Mouse (Mus musculus) brown adipose tissue, adult 24 weeks (tissue): ENCODE results near the gene 6820408C15Rik. TPM values are rescaled to one million over a fixed set of nuclear protein-coding genes. Genes with fewer than 3 reads are reported as not detected.

Source experiments
- H3K27ac ChIP-seq: fragments of 200-500 bp; replicated peaks from 2 replicates; pipeline ENCODE4 v1.5.1; 2012; ENCODE audit warnings: low read depth, mild to moderate bottlenecking, low read length
- H3K4me1 ChIP-seq: fragments of 200-500 bp; 2 replicates; pipeline ENCODE4 v1.6.1; 2012; ENCODE audit warnings: low read length, mixed read lengths; ENCODE audit not compliant: control insufficient read depth, insufficient read depth, insufficient read length
- H3K4me3 ChIP-seq: fragments of 200-500 bp; 2 replicates; pipeline ENCODE4 v1.5.1; 2012; ENCODE audit warnings: low read depth, mild to moderate bottlenecking, low read length, moderate library complexity; ENCODE audit not compliant: insufficient read depth
- polyA plus RNA-seq: library from polyadenylated mRNA; stranded (reverse); fragments of >200 nt; gene quantifications from 2 replicates; pipeline ENCODE4 v1.2.4, GENCODE M21; 2012; ENCODE audit not compliant: missing spikeins, insufficient read depth, insufficient read length

6820408C15Rik gene
- 0.71 and 0.79 TPM in 2 replicates for polyA plus RNA-seq

- Histone ChIP-seq H3K4me3 (peak within 1 kb of the TSS; percentile 91), H3K27ac (peak within 1 kb of the TSS; percentile 33; the same call in 1 of the 2 replicates), H3K4me1 (peaks cover 6% of the 10 kb centered on the region)
These were observed at the start of gene 6820408C15Rik for GRCm38 (mm10) chr2:152415287-152415686. Gene 6820408C15Rik, plus strand, starts transcription at chr2:152415587.

DNA sequence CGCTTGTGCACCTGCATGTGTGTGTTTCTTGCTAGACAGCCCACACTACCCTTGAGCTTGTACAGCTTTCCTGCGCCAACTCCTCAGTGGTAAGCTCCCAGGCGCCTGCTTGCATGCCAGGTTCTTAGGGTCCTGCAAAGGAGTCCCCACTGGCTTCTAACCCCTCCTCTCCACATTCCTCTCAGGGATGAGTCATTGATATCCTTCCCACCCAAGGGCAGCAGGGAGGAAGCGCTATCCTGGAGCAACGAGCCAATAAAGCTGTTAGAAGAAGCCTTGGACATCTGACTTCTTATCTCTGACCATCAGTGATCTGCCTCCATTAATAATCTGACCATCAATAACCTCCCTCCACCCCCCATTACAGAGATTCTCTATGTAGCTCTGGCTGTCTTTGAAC is 47.5 kb upstream of the 6820408C15Rik start:
- H3K27ac ChIP-seq: no peak overlapping the region
- H3K4me3 ChIP-seq: no peak overlapping the region
- no peaks in the 10 kb centered on the region for H3K4me1 ChIP-seq

- no peak overlapping the region for H3K4me3 ChIP-seq
- no peaks in the 10 kb centered on the region for H3K4me1 ChIP-seq
- H3K27ac ChIP-seq: no peak overlapping the region
These were observed 46.8 kb upstream of the 6820408C15Rik start for GRCm38 (mm10) chr2:152368532-152369140.

DNA sequence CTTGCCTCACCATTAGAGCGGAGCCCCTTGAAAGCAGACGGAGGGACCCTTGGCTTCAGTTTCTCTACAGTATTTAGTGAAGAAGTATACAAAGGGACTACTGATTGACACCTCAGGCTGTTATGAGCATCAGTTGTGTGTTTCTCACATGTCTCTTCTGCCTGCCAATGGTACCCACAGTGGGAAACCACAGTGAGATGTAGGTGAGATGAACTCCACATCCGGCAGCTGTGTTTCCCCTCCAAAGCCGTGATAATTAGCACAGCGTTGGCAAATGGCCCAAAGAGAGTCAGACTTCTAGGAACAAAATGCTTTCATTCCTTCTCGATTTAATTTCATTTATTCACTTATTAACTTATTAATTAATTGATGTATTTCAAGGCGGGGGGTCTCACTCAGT is 43.3 kb upstream of the 6820408C15Rik start:
- Histone ChIP-seq H3K4me1 (no peaks in the 10 kb centered on the region), H3K4me3 (no peak overlapping the region), H3K27ac (no peak overlapping the region)

DNA sequence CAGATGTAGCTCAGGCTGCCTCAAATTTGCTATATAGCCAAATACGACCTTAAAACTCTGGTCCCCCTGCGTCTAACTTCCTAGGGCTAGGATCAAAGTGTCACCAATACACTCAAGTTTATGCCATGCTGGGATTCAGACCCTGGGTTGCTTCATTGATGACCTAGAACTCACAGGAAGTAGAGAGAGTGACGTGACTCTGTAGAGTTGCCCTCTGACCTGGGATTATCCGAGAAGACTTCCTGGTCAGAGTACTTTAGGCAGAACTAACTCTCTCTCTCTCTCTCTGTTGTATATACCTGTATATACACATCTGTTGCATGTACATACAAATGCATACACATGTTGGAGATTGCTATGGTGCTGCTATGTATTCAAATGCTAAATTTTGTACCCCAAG is 42.7 kb upstream of the 6820408C15Rik start:
- Histone ChIP-seq H3K27ac (no peak overlapping the region), H3K4me1 (no peaks in the 10 kb centered on the region), H3K4me3 (no peak overlapping the region)

DNA sequence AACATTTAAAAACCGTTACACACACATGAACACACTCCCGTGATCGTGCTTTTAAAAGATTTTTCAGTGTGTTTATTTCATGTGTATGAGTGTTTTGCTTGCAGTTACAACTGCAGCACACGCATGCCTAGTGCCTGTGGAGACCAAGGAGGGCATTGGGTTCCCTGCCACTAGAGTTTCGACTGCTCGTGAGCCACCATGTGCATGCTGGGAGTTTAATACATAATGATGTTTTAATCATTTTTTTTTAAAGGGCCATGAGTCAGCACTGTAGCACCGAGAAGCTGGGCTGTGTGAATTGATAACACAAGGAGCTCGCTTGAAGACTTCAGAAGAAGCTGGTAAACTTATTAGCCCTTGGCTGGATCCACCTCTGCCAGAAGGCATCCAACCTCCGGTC is 41.8 kb upstream of the 6820408C15Rik start:
- Histone ChIP-seq H3K4me3 (no peak overlapping the region), H3K27ac (no peak overlapping the region), H3K4me1 (no peaks in the 10 kb centered on the region)

DNA sequence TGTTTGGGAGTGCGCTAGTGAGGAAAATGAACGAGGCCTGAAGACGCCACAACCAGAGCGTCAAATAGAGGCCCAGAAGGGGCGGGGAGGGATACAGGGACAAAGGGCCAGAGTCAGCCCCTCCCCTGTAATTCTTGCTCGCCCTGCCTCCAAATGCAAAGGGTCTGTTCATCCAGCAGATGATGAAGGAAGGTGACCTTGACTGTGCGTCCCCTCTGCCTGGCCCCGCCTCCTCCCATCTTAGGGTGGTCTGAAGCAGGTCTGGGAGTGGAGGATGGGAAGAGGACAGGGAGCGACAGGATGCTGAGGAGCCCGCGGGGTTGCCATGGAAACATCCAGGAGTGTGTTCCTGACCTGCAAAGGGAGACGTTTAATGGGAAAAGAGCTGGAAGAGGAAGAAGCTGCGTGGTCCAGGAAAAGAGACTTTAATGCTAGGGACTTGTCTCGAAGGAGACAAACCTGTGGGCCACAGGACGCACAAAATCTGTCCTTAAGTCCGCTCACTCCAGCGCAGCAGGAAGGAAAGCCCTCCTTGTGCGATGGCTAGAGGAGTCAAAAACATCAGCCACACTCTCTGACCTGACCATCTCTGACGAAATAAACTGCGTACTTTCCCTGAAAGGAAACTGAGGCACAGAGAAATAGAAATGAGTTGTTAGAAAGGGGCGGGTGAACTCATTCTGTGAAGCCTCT is 39.6 kb upstream of the 6820408C15Rik start:
- Histone ChIP-seq H3K4me3 (no peak overlapping the region), H3K27ac (no peak overlapping the region), H3K4me1 (no peaks in the 10 kb centered on the region)

GRCm38 (mm10) chr2:152376345-152376741 is 39.0 kb upstream of the 6820408C15Rik start, which contains the start of gene Nrsn2:
Gene Nrsn2, minus strand, starts transcription at chr2:152376638.
- Histone ChIP-seq H3K4me1 (no peaks in the 10 kb centered on the region), H3K27ac (no peak within 1 kb of the TSS), H3K4me3 (no peak within 1 kb of the TSS)

DNA sequence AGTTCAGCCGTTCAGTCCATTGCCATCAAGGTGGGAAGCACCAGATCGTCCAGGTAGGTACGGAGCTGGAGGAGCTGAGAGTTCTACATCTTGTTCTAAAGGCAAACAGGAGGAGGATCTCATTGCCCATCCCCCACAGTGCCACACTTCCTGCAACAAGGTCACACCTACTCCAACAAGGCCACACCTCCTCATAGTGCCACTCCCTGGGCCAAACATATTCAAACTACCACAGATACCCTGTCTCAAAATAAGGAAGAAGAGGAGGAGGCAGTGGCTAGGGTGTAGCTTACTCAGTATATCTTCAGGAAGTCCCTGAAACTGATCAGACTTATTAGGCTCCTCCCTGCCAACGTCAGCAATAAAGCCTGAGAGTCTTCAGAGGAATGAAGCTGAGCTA is 31.2 kb upstream of the 6820408C15Rik start:
- no peaks in the 10 kb centered on the region for H3K4me1 ChIP-seq
- no peak overlapping the region for H3K27ac ChIP-seq
- no peak overlapping the region for H3K4me3 ChIP-seq

GRCm38 (mm10) chr2:152392786-152393185 is 22.6 kb upstream of the 6820408C15Rik start:
- H3K27ac ChIP-seq: no peak overlapping the region
- no peaks in the 10 kb centered on the region for H3K4me1 ChIP-seq
- no peak overlapping the region for H3K4me3 ChIP-seq

DNA sequence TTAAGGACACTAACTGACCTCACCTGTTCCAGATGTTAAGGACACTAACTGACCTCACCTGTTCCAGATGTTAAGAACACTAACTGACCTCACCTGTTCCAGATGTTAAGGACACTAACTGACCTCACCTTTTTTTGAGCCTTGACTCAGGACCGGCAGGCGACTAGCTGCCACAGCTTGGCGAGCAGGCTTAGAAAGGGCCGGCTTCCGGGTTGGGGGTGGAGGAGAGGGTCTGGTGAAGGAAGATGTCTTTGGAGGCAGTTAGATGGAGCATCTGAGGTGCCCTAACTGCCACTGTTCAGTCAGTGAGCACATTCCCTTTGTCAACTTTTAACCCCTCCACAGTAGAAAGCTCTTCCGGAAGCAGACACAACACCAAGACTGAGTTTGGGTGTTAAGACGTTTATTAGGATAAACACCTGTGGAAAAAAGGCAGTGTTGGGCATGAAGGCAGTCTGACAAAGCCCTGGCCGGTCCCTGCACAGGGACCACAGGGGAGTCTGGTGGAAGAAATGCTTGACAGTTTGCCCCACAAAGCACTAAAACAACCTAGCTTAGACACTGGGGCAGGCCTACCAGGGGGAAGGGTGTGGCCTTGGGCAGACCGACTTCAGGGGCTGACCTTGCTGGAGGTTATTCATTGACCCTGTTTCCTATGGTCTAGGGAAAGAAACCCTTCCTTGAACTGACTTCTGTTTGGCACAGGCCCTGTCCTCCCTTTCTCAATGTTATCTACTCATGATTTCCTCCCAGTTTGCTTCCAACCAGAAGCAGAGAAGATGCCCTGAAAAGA is 22.0 kb upstream of the 6820408C15Rik start:
- no peaks in the 10 kb centered on the region for H3K4me1 ChIP-seq
- H3K27ac ChIP-seq: no peak overlapping the region
- H3K4me3 ChIP-seq: no peak overlapping the region

- H3K4me1 ChIP-seq: no peaks in the 10 kb centered on the region
- H3K27ac ChIP-seq: no peak overlapping the region
- no peak overlapping the region for H3K4me3 ChIP-seq
These were observed 20.0 kb upstream of the 6820408C15Rik start for GRCm38 (mm10) chr2:152395271-152395920.

GRCm38 (mm10) chr2:152396110-152397003 is 19.0 kb upstream of the 6820408C15Rik start:
- peak overlapping the region; percentile 68 for H3K4me3 ChIP-seq
- H3K27ac ChIP-seq: no peak overlapping the region
- H3K4me1 ChIP-seq: no peaks in the 10 kb centered on the region

GRCm38 (mm10) chr2:152397004-152397589 is 18.3 kb upstream of the 6820408C15Rik start:
- H3K4me1 ChIP-seq: no peaks in the 10 kb centered on the region
- no peak overlapping the region for H3K27ac ChIP-seq

More at GRCm38 (mm10) chr2:152397004-152397589, 18.3 kb upstream of the 6820408C15Rik start:
- H3K4me3 ChIP-seq: peak overlapping the region; percentile 68
